Mouse (Mus musculus) cerebellum, adult 2 months (tissue): ENCODE measurements around the gene Irak2. TPM values are rescaled to one million over a fixed set of nuclear protein-coding genes. Genes with fewer than 3 reads are reported as not detected.

ENCODE experiments used
- DNase-seq, 2 experiments: peaks; one replicate each; pipeline ENCODE4 v3.0.0; 2021
- H3K27ac ChIP-seq: fragments of 200-500 bp; 2 replicates; pipeline ENCODE4 v1.5.1; 2012; ENCODE audit warnings: low read length, control low read depth, inconsistent platforms; ENCODE audit not compliant: insufficient read depth
- H3K27me3 ChIP-seq: fragments of 200-500 bp; 2 replicates; pipeline ENCODE4 v1.6.1; 2012; ENCODE audit warnings: inconsistent platforms, mild to moderate bottlenecking, low read length, moderate library complexity; ENCODE audit not compliant: control insufficient read depth, insufficient read depth
- H3K4me1 ChIP-seq: fragments of 200-500 bp; 2 replicates; pipeline ENCODE4 v1.6.1; 2011; ENCODE audit warnings: low read length; ENCODE audit not compliant: control insufficient read depth, insufficient read depth
- H3K4me3 ChIP-seq: fragments of 200-500 bp; replicated peaks from 2 replicates; pipeline ENCODE3; 2011; ENCODE audit warnings: mild to moderate bottlenecking, low read depth, low read length, control low read depth; ENCODE audit not compliant: insufficient read depth
- CTCF ChIP-seq: fragments of 200-500 bp; IDR thresholded peaks from 2 replicates; pipeline ENCODE4 v1.5.1; 2011; ENCODE audit warnings: low read depth, mild to moderate bottlenecking, control low read depth, low read length, moderate library complexity, borderline replicate concordance; ENCODE audit not compliant: insufficient read depth
- POLR2A ChIP-seq: fragments of 200-500 bp; IDR thresholded peaks from 2 replicates; pipeline ENCODE4 v1.6.1; 2011; ENCODE audit warnings: low read length, control low read depth, borderline replicate concordance; ENCODE audit not compliant: insufficient read depth
- WGBS: fragments of 180-500 bp; shearing (Covaris S2); methylation state at CpG from one replicate; pipeline ENCODE4 v1.1.7; 2018; 5-methylcytosine and 5-hydroxymethylcytosine counted together
- polyA plus RNA-seq: library from polyadenylated mRNA; depleted of rRNA; stranded (reverse); fragments of >200 nt; gene quantifications from 2 replicates; pipeline ENCODE4 v1.2.3, GENCODE M21; 2012

Gene Irak2
- polyA plus RNA-seq, 1 experiment: 19.5 TPM

DNA sequence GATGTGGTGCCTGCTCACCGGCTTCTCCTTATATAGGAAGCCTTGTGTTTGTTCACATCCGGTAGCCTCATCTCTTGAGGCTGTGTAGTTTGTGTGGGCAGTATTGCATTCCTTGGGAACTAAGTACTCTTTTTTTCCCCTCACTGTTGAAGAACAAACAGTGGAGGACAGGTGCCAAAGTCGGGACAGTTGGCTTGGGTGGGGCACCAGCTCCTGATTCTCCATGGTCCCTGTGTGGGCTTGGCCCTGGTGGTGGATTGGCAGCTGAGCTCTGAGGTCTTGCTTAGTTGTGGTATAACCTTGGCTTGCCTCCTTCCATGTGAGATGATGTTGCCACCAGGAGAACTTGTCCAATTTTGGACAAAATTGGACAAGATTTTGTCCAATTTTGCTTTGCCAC is 81.6 kb downstream of the Irak2 start, which contains the start of gene Ghrl:
Ghrl (minus strand) TSS at position 3 of the 400 bp plus-strand sequence.
- Histone ChIP-seq H3K4me3 (no peak within 1 kb of the TSS), H3K27ac (no peak within 1 kb of the TSS), H3K27me3 (no peaks in the 10 kb centered on the region), H3K4me1 (peaks cover 7% of the 10 kb centered on the region; the same call in 1 of the 2 replicates)
- DNase-seq: no peak
- TF ChIP-seq POLR2A (no peak), CTCF (no peak)
- 78% methylated on average over 3 of the region's 3 CpGs for WGBS

DNA sequence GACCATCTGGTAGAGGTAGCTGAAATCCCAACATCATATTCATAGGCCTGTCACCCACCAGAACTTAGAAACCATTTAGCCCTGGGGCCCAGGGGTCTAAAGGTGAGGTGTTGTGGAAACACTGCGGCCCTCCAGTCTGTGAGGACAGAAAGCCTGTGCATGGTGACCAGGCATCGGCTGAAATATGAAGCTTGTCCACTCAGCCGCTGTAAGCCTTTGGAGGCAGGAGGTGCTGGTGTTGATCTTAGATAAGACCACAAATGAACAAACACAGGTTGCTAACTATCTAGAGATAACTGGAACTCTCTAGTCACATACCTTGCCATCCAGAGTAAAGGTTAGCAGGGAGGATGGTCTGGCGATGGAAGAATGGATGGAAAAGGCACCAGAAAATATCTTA is 82.8 kb downstream of the Irak2 start:
- Histone ChIP-seq H3K4me1 (peaks cover 7% of the 10 kb centered on the region; the same call in 1 of the 2 replicates), H3K4me3 (no peak overlapping the region), H3K27ac (no peak overlapping the region), H3K27me3 (no peaks in the 10 kb centered on the region)
- no peak for DNase-seq
- 96% methylated on average over 4 of the region's 4 CpGs for WGBS
- TF ChIP-seq POLR2A: no peak
- TF ChIP-seq CTCF: no peak

DNA sequence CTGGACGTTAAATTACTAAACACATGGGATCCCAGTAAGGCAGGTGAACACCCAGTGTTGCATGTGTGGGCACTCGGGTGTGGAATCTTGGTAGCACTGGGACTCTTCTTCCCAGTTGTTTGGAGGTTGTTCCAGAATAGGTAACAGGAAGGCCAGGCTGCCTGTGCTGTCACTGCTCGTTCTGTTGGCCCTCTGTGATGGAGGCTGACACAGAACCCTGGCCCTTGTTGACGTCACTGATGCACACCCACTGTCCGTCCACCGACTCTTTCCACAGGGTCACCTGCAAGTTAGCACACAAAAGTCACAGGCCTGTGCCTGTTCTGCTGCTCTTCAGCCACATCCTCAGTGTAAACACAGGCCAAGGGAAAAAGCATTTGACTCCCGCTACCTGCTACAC is 89.9 kb downstream of the Irak2 start:
- WGBS: 88% methylated on average over 7 of the region's 7 CpGs
- TF ChIP-seq CTCF (no peak), POLR2A (no peak)
- H3K27ac ChIP-seq: no peak overlapping the region
- no peaks in the 10 kb centered on the region for H3K27me3 ChIP-seq
- DNase-seq: no peak
- no peaks in the 10 kb centered on the region; the same call in 1 of the 2 replicates for H3K4me1 ChIP-seq
- H3K4me3 ChIP-seq: no peak overlapping the region

DNA sequence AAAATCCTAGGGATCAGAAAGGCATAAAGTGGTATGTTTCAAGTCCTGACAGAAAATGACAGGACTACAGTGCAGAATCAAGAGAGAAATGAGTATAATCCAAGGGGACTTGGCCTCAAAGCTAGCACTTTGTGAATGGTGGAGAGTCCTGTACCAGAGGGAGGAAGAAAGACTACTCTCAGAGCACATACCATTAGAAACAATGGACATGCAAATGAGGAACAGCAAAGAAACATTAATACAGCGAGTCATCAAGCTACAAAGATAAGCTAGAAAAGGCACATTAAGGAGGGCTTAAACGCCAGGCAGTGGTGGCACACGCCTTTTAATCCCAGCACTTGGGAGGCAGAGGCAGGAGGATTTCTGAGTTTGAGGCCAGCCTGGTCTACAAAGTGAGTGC is 93.0 kb downstream of the Irak2 start:
- H3K4me1 ChIP-seq: no peaks in the 10 kb centered on the region; the same call in 1 of the 2 replicates
- no peak for TF ChIP-seq POLR2A
- no peak for TF ChIP-seq CTCF
- H3K4me3 ChIP-seq: no peak overlapping the region
- no peaks in the 10 kb centered on the region for H3K27me3 ChIP-seq
- no peak overlapping the region for H3K27ac ChIP-seq
- WGBS: 89% methylated on average over 3 of the region's 3 CpGs
- no peak for DNase-seq

DNA sequence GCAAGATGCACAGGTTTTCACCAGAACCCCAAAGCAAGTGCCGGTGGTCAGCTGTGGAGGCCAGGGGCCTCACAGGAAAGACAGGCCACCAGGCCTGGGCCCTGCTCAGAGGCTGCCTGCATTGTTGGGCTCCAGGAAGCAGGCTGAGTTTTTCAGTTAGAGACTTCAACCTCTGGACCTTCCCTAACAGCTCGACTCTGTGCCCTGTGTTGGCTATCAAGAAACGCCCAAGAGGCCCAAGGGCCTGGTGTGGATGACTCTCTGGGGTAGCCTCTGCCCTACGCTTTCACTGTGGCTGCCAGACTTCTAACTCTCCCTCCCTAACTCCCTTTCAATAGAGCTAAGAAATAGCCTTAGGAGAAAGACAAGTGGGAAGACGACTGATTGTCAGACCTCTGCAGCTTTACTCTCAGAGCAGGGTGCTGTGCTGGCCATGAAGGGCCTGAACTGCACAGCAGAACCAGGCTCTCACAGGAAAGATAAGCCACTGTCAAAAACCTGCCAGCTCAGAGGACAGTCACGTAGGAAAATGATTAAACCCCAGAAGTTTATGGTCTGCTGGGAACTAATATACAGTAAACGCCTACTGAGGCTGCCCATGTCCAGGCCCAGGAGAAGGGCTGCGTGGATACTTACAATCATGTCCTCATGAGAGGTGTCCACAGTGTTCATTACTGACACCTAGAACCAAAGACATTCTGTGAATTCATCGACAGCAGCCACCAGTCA is 99.2 kb downstream of the Irak2 start:
- WGBS: 91% methylated on average over 9 of the region's 9 CpGs

DNA sequence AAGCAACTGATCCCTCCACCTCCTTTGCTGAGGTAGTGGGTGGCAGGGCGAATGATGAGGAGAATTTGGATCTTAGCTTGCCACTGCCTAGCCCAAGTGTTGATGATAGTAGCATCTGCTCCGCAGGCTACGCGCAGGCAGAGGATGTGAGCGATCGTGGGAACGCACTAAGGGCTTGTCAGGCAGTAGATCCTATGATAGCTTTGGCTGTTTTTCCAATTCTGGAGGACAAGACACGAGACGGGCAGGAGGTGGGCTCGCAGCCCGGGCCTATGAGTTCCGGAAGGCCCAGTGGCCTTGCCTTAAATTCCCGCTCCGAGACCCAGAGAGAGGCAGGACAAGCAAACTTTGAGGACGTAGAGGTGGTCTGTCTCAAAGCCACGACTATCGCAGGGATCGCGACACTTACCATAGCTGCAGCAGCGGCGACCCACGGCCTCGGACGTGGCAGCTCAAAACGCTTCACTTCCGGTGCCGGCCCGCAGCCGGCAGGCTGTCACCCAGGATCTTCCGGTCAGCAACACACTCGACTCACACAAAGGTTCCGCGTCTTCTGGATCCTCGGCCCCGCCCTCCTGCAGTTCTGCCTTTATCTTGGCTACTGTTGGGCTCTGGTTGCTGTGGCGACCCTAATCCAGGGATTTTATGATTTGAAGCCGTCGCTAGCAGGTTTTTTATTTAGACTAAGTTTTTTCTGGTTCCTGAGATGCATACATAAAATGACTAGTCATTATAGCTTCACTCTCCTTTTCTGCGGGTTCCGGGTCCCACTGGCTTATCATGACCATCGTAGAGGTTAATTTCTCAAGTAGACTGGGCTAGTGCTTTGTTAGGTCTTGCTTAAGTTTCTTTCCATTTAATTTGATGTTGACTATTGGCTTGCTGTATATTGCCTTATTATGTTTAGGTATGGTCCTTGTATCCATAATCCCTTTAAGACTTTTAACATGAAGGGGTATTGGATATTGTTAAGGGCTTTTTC is 102.3 kb downstream of the Irak2 start, which contains the start of gene Sec13:
Sec13 (minus strand) TSS at position 508 of the 982 bp plus-strand sequence.
- peak; percentile 83 to 90 for DNase-seq
- H3K4me3 ChIP-seq: peak within 1 kb of the TSS; percentile 78
- H3K27me3 ChIP-seq: no peaks in the 10 kb centered on the region
- 7% methylated on average over 41 of the region's 41 CpGs for WGBS
- no peak within 1 kb of the TSS; the same call in 1 of the 2 replicates for H3K27ac ChIP-seq
- H3K4me1 ChIP-seq: no peaks in the 10 kb centered on the region
- no peak for TF ChIP-seq CTCF
- peak; percentile 95 for TF ChIP-seq POLR2A

More for the DNA sequence above, 99.2 kb downstream of the Irak2 start:
- no peak for DNase-seq
- Histone ChIP-seq H3K27ac (no peak overlapping the region), H3K27me3 (no peaks in the 10 kb centered on the region), H3K4me3 (no peak overlapping the region), H3K4me1 (no peaks in the 10 kb centered on the region)
- TF ChIP-seq CTCF (no peak), POLR2A (no peak)

DNA sequence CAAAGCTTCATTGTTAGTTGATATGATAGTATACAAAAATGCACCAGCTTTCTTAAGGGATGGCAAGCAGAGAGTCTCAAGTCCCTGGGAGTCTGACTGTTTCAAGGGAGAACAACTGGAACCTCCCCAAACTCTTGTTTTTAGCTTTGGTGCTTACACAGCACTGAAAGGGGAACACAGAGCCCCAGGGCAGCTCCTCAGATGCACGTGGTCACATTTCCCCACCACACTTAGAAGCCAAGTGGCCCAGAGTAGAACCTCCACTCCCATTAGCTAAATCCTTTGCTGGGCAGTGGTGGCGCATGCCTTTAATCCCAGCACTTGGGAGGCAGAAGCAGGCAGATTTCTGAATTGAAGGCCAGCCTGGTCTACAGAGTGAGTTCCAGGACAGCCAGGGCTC is 103.2 kb downstream of the Irak2 start:
- Histone ChIP-seq H3K27ac (no peak overlapping the region), H3K4me1 (no peaks in the 10 kb centered on the region), H3K4me3 (no peak overlapping the region), H3K27me3 (no peaks in the 10 kb centered on the region)
- TF ChIP-seq CTCF: no peak
- no peak for TF ChIP-seq POLR2A
- WGBS: 68% methylated on average over 2 of the region's 2 CpGs
- no peak for DNase-seq
